Mouse (Mus musculus) gastrocnemius, postnatal 25 days (tissue): Measurements from ENCODE around the gene Cnnm2. TPM values are rescaled to one million over a fixed set of nuclear protein-coding genes. Genes with fewer than 3 reads are reported as not detected.
A peak's percentile ranks its signal among the peaks of the same experiment; 100 is the strongest.
"Not testable (repeated sequence)": the region's sequence is repeated elsewhere in the genome, so short reads cannot be mapped to it uniquely, and the experiment has no call there.

Experiments used
- DNase-seq: peaks from one replicate; pipeline ENCODE4 v3.0.0; 2022
- long read RNA-seq, 2 experiments: library from polyadenylated mRNA; stranded (forward); transcript quantifications; one replicate each; pipeline ENCODE4 v2.0.0; 2021
- total RNA-seq, 2 experiments: library from RNA; stranded (reverse); gene quantifications; 1 replicate in 1 of 2; 2 replicates in 1 of 2; pipeline ENCODE4 v1.2.3; 2021

Cnnm2 gene
- 1 to 10 TPM; 3.2 to 3.4 TPM for total RNA-seq
- long read RNA-seq, experiment 1 = 0 reads
- long read RNA-seq, experiment 2, full-length matches to known transcripts = 3 of 4 reads
- long read RNA-seq, experiment 2, partial matches to known transcripts = 0 of 4 reads
- long read RNA-seq, experiment 2, other reads (novel, unspliced or antisense) = 1 of 4 reads

- DNase-seq = peak; percentile 100
These were observed at the start of gene Cnnm2 for GRCm38 (mm10) chr19:46761247-46761946. Gene Cnnm2 (plus strand): TSS chr19:46761596.

GRCm38 (mm10) chr19:46714234-46714633, 47.2 kb upstream of the Cnnm2 start:
- DNase-seq = no peak

DNA sequence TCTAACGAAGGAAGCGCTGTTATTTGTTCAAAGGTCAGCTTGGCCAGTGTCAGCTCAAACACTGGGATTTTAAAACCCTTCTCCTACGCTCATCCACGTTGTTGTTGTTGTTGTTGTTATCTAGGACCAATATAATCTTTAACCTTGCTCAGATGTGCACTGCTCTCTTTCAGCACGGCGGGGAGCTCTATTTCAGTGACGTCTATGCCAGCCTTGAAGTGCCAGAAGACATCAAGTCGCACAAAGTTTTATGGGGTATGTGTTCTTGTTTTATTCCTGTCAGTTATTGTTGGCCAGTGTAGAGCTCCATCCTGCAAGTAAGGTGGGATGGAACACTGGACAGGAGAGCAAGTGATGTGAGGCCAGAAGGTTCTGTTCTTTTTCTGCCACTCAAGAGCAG, 46.4 kb upstream of the Cnnm2 start:
- DNase-seq = no peak

DNA sequence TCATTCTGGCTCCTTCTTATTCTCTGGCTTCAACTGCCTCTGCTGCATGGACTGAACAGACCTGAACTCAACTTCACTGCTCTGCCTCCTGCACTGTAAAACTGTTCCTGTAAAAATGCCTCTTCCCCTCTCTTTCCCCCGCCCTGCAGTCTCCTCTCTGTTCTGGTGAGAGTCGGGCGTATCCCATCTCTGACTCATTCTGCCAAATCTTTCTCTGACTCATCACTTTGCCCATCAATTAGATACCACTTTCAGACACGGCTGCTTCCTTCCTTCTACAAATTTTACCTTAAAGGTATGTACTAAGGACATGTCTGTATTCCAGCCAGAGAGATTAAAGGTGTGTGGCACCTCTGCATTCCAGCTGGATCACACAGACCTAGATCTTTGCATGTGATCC, 43.2 kb upstream of the Cnnm2 start:
- DNase-seq = no peak

- DNase-seq = no peak
These were observed 37.0 kb upstream of the Cnnm2 start for GRCm38 (mm10) chr19:46724411-46724810.

- no peak for DNase-seq
These were observed 35.3 kb upstream of the Cnnm2 start for GRCm38 (mm10) chr19:46726142-46726541.

DNA sequence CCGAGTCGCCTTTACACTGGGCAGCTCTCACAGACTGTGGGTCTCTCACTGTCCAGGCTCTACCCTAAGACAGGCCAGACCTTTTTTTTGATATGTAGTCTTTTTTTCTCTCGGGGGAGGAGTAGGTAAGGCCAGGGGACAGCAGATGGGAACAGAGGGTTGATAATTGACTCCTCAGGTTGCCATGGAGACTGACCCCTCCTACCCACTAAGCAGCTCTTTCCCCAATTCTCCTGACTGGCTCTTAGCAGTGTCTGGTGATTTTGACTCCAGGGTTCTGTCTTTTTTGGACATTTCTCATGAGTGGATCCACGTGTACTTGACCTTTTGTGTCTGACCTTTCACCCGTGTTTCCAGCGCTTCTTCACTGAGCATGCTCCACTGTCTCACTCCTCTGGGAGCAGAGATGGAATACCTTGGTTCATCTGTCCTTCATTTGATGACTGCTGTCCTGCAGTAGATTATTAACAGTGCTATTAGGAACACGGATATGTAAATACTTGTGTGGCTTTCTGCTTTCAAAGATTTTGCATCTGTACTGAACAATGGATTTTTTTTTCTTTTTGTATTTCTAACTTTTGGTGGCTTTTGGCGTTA, 34.2 kb upstream of the Cnnm2 start:
- DNase-seq = no peak

- DNase-seq = no peak
These were observed 33.4 kb upstream of the Cnnm2 start for GRCm38 (mm10) chr19:46727945-46728540.

- no peak for DNase-seq
These were observed 32.5 kb upstream of the Cnnm2 start for GRCm38 (mm10) chr19:46728909-46729308.

GRCm38 (mm10) chr19:46731351-46731750, 30.0 kb upstream of the Cnnm2 start:
- DNase-seq = no peak

GRCm38 (mm10) chr19:46732673-46733072, 28.7 kb upstream of the Cnnm2 start:
- DNase-seq = not testable (repeated sequence)

GRCm38 (mm10) chr19:46733626-46734025, 27.8 kb upstream of the Cnnm2 start:
- no peak for DNase-seq

DNA sequence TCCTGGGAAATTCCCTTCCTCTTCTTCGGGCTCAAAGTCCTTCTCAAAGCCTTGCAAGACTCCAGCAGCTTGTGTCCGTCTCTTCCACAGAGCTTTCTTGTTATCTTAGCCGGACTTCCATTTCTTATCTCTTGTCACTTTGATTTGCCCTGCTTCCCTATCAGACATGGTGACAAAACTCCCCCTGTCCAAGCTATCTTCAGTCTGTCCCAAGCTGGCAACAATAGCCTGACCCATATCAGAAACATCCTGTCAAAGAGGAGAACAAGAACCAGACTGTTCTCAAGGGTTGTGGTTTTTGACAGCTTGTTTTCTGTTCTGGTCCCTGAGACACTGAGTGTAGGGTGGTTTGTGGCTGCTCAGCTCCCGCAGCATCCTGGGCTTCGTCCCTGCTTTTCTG, 26.2 kb upstream of the Cnnm2 start:
- no peak for DNase-seq

GRCm38 (mm10) chr19:46737106-46737505, 24.3 kb upstream of the Cnnm2 start:
- DNase-seq = no peak

DNA sequence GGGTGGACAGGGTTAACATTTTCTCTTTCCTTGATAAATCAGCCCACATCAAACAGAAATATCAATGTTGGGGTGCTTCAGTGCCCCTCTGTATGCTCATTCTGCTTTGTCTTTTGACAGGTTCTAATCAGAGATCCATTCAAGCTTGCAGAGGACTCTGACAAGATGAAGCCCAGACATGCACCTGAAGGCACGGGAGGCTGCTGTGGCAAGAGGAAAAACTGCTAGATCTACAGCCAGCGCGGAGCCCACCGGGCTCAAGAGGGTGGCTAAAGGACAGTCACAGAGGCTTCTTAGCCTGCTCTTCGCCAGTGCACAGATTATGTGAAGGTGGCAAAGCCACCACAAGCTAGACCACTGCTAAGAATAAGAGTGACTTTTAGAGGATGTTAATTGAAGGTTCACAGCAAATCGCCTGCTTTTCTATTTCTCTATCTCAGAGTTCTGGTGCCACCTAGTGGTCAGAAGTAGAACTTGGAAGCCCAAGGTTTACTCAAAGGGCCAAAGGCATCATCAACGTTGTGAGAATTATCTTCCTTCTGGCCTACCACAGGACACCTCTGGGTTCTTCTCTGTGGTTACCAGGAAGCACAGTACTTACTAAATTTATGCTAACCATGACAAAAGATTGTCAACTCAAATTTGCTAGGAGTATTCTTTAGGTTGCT, 20.9 kb upstream of the Cnnm2 start:
- no peak for DNase-seq

DNA sequence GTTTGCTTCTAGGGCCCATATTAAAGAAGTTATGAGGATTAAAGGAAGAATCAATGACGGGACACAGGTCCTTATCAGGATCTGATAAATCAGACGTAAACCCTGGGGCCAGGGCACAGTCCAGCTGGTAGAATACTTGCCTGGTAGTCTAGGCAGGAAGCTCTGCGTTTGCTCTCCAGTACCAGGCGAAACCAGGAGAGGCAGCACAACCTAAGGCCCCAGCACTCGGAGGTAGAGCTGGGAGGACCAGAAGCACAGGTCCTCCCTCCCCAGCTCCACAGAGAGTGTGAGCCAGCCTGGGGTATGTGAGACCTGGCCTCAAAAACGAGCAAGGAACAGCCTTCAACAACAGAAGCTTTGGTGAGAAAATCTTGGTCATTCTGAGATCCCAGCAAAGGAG, 19.8 kb upstream of the Cnnm2 start:
- no peak for DNase-seq

- no peak for DNase-seq
These were observed 16.7 kb upstream of the Cnnm2 start for GRCm38 (mm10) chr19:46744681-46745080.

DNA sequence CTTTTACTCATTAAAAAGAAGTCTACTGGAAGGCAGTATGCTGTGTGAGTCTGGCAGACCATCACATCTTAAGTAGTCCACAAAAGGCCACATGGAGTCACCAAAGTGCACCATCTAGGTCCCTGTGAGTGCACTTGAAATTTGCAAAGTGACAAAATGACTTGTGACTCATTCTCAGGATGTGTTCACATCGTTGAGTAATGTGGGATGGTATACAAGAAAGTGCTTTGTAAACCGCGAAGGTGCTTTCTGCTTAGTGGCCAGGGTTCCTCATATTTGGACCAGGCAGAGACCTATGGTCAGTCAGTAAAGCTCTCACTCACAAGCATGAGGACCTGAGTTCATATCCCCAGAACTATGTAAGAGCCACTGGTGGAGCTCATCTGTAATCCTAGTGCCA, 13.6 kb upstream of the Cnnm2 start:
- DNase-seq = no peak

GRCm38 (mm10) chr19:46752235-46752634, 9.2 kb upstream of the Cnnm2 start:
- no peak for DNase-seq

DNA sequence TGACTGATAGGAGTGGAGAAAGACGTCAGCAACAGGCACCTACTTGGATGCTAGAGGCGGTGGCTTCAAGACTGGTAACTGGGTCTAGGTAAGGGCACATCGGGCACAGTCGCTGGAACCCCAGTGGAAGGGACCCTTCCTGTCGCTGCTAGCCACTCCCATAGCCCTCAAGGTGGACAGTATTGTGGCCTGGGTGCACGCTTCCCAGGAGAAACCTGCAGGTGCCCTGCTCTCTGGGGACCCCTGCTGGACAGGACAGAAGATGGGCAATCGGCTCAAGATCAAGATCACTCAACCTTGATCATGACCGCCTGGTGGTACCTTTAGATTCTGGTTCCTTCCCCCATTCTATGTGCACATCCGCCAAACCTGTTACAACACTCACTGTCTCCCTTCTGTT, 6.3 kb upstream of the Cnnm2 start:
- no peak for DNase-seq

DNA sequence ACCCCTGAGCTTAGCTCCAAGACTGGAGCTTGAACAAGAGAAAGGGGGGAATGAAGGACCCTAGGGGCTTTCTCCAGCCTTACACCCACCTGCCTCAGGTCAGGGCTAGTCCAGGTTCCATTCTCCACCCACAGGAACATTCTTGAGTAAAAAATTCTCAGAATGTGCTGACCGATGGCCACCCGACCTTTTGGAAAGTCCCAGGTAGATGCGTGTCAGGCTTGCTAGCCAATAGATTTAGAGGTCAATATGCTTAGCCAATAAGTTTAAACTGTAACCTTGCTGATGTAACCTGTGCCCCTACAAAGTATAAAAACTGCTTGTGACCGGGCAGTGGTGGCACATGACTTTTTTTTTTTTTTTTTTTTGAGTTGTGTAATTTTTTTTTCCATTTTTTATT, 5.2 kb upstream of the Cnnm2 start:
- DNase-seq = no peak

- no peak for DNase-seq
These were observed 2.3 kb upstream of the Cnnm2 start for GRCm38 (mm10) chr19:46759096-46759495.

DNA sequence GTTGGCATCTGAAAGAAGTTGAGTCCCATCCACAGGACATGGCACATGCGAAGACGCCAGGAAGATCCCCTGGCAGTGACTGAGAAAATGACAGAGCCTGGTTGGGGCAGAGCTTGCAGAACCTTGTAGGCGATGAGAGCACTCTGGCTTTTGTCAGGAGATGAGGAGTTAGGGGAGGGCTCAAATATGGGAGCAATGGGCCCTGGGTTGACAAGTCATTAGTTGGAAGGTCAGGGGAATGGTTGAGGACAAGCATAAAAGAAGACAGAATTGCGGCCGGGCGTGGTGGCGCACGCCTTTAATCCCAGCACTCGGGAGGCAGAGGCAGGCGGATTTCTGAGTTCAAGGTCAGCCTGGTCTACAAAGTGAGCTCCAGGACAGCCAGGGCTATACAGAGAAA, 1.5 kb upstream of the Cnnm2 start:
- not testable (repeated sequence) for DNase-seq
